Mouse (Mus musculus) brain, embryonic 14.5 days (tissue): ENCODE measurements around the gene Oxct1.

Source experiments
- CTCF ChIP-seq: fragments of 200-500 bp; IDR thresholded peaks from 2 replicates; pipeline ENCODE4 v1.5.1; 2012; ENCODE audit warnings: inconsistent platforms, mild to moderate bottlenecking, moderate library complexity, borderline replicate concordance; ENCODE audit not compliant: insufficient read depth, insufficient read length; ENCODE audit errors: extremely low read depth
- POLR2A ChIP-seq: fragments of 200-500 bp; IDR thresholded peaks from 2 replicates; pipeline ENCODE4 v1.6.1; 2012; ENCODE audit warnings: mild to moderate bottlenecking, inconsistent platforms, borderline replicate concordance; ENCODE audit not compliant: poor library complexity, insufficient read depth, insufficient read length, severe bottlenecking; ENCODE audit errors: extremely low read depth

- TF ChIP-seq CTCF (no peak), POLR2A (no peak)
Measured at GRCm38 (mm10) chr15:3996267-3997010, 29.7 kb upstream of the Oxct1 start.
